Mouse (Mus musculus) MEL (cell line): ENCODE data around the gene Cdh6. TPM values are rescaled to one million over a fixed set of nuclear protein-coding genes. Genes with fewer than 3 reads are reported as not detected.

Source experiments
- DNase-seq: peaks from one replicate; pipeline ENCODE4 v3.0.0; 2011; ENCODE audit warnings: low read depth, low spot score
- H3K27ac ChIP-seq: 2 replicates; pipeline ENCODE4 v1.5.1; 2012; ENCODE audit warnings: low read depth, mild to moderate bottlenecking, control low read depth, low read length, moderate library complexity; ENCODE audit not compliant: control insufficient read depth
- H3K27me3 ChIP-seq, 2 experiments: fragments of 150-350 bp in 1 of 2; sonication (generic) in 1 of 2; 2 replicates each; pipeline ENCODE4 v1.6.1; 2012; ENCODE audit warnings: low read length in 2 of 2, mild to moderate bottlenecking in 2 of 2, improper control_type of control experiment in 1 of 2, moderate library complexity in 1 of 2; ENCODE audit not compliant: insufficient read depth in 2 of 2, control insufficient read depth in 1 of 2
- H3K36me3 ChIP-seq, 2 experiments: 2 replicates each; pipeline ENCODE4 v1.6.1; 2012 to 2014; ENCODE audit warnings: low read length in 2 of 2, improper control_type of control experiment in 1 of 2, inconsistent platforms in 1 of 2, mild to moderate bottlenecking in 1 of 2; ENCODE audit not compliant: insufficient read depth in 2 of 2, control insufficient read depth in 1 of 2
- H3K4me1 ChIP-seq, 2 experiments: fragments of 150-350 bp in 1 of 2; sonication (generic) in 1 of 2; 2 replicates each; pipeline ENCODE4 v1.6.1; 2012; ENCODE audit warnings: low read length in 2 of 2, improper control_type of control experiment in 1 of 2, mild to moderate bottlenecking in 1 of 2; ENCODE audit not compliant: insufficient read depth in 2 of 2, control insufficient read depth in 1 of 2
- H3K4me3 ChIP-seq, 2 experiments: fragments of 150-350 bp in 1 of 2; sonication (generic) in 1 of 2; 2 replicates each; pipeline ENCODE4 v1.5.1; 2012; ENCODE audit warnings: low read depth in 2 of 2, low read length in 2 of 2, mild to moderate bottlenecking in 2 of 2, moderate library complexity in 2 of 2, control low read depth in 1 of 2, improper control_type of control experiment in 1 of 2; ENCODE audit not compliant: control insufficient read depth in 1 of 2, insufficient read depth in 1 of 2
- H3K79me2 ChIP-seq: 2 replicates; pipeline ENCODE4 v1.6.1; 2012; ENCODE audit warnings: mild to moderate bottlenecking, low read length, moderate library complexity; ENCODE audit not compliant: control insufficient read depth, poor library complexity, insufficient read depth
- H3K9ac ChIP-seq: 2 replicates; pipeline ENCODE4 v1.6.1; 2012; ENCODE audit warnings: low read depth, mild to moderate bottlenecking, control low read depth, low read length, moderate library complexity; ENCODE audit not compliant: control insufficient read depth, poor library complexity, severe bottlenecking
- H3K9me3 ChIP-seq: fragments of 150-350 bp; sonication (generic); replicated peaks from 2 replicates; pipeline ENCODE4 v1.6.1; 2012; ENCODE audit warnings: mild to moderate bottlenecking, low read length, improper control_type of control experiment, moderate library complexity; ENCODE audit not compliant: insufficient read depth
- CHD1 ChIP-seq: IDR thresholded peaks from 2 replicates; pipeline ENCODE4 v1.6.1; 2012; ENCODE audit warnings: low read depth, mild to moderate bottlenecking, inconsistent platforms, low read length, improper control_type of control experiment
- CHD2 ChIP-seq: IDR thresholded peaks from 2 replicates; pipeline ENCODE4 v1.6.1; 2011; ENCODE audit warnings: low read length, improper control_type of control experiment
- EP300 ChIP-seq, 2 experiments: IDR thresholded peaks; 2 replicates each; pipeline ENCODE4 v1.6.1; 2011; ENCODE audit warnings: improper control_type of control experiment in 2 of 2, low read length in 2 of 2, low read depth in 1 of 2, mild to moderate bottlenecking in 1 of 2
- HCFC1 ChIP-seq: IDR thresholded peaks from 2 replicates; pipeline ENCODE4 v1.6.1; 2012; ENCODE audit warnings: low read depth, mild to moderate bottlenecking, inconsistent platforms, low read length, improper control_type of control experiment, moderate library complexity
- KAT2A ChIP-seq: conservative IDR thresholded peaks from 2 replicates; pipeline ENCODE4 v1.6.1; 2012; ENCODE audit warnings: low read depth, low read length, improper control_type of control experiment, inconsistent platforms
- MAX ChIP-seq: IDR thresholded peaks from 2 replicates; pipeline ENCODE4 v1.6.1; 2011; ENCODE audit warnings: low read length, improper control_type of control experiment
- MEF2A ChIP-seq: IDR thresholded peaks from 2 replicates; pipeline ENCODE4 v1.6.1; 2014; ENCODE audit warnings: low read depth, mild to moderate bottlenecking, inconsistent platforms, low read length, improper control_type of control experiment; ENCODE audit not compliant: poor library complexity, insufficient replicate concordance, severe bottlenecking; ENCODE audit errors: extremely low read depth
- MXI1 ChIP-seq: IDR thresholded peaks from 2 replicates; pipeline ENCODE4 v1.6.1; 2011; ENCODE audit warnings: mild to moderate bottlenecking, low read depth, low read length, improper control_type of control experiment
- MYB ChIP-seq: IDR thresholded peaks from 2 replicates; pipeline ENCODE4 v1.6.1; 2011; ENCODE audit warnings: mild to moderate bottlenecking, low read depth, low read length, improper control_type of control experiment
- MYC ChIP-seq: IDR thresholded peaks from 2 replicates; pipeline ENCODE4 v1.6.1; 2011; ENCODE audit warnings: low read depth, mild to moderate bottlenecking, low read length, improper control_type of control experiment, moderate library complexity
- NRF1 ChIP-seq: IDR thresholded peaks from 2 replicates; pipeline ENCODE4 v1.6.1; 2014; ENCODE audit warnings: low read depth, mild to moderate bottlenecking, inconsistent platforms, low read length, improper control_type of control experiment, moderate library complexity; ENCODE audit not compliant: poor library complexity, insufficient read depth, severe bottlenecking
- POLR2A ChIP-seq, 2 experiments: IDR thresholded peaks; 2 replicates each; pipeline ENCODE4 v1.6.1; 2011 to 2012; ENCODE audit warnings: low read length in 2 of 2, mild to moderate bottlenecking in 2 of 2, control low read depth in 1 of 2, improper control_type of control experiment in 1 of 2, low read depth in 1 of 2, moderate library complexity in 1 of 2; ENCODE audit not compliant: control insufficient read depth in 1 of 2, insufficient read depth in 1 of 2, poor library complexity in 1 of 2
- POLR2AphosphoS2 ChIP-seq: IDR thresholded peaks from 2 replicates; pipeline ENCODE4 v1.6.1; 2011; ENCODE audit warnings: low read length, improper control_type of control experiment
- POLR2AphosphoS5 ChIP-seq: IDR thresholded peaks from 2 replicates; pipeline ENCODE4 v1.6.1; 2012; ENCODE audit warnings: low read depth, borderline replicate concordance, mild to moderate bottlenecking, inconsistent platforms, low read length, moderate library complexity, mixed read lengths
- TBP ChIP-seq: IDR thresholded peaks from 2 replicates; pipeline ENCODE4 v1.8.0; 2011; ENCODE audit warnings: low read depth, low read length, improper control_type of control experiment
- UBTF ChIP-seq: IDR thresholded peaks from 2 replicates; pipeline ENCODE4 v1.6.1; 2012; ENCODE audit warnings: low read depth, mild to moderate bottlenecking, inconsistent platforms, low read length, improper control_type of control experiment, moderate library complexity, borderline replicate concordance; ENCODE audit not compliant: insufficient read depth
- USF1 ChIP-seq: IDR thresholded peaks from 2 replicates; pipeline ENCODE4 v1.6.1; 2014; ENCODE audit warnings: low read depth, mild to moderate bottlenecking, inconsistent platforms, low read length, improper control_type of control experiment, moderate library complexity
- ZC3H11A ChIP-seq: IDR thresholded peaks from 2 replicates; pipeline ENCODE4 v1.6.1; 2012; ENCODE audit warnings: low read depth, mild to moderate bottlenecking, inconsistent platforms, low read length, improper control_type of control experiment
- ZKSCAN1 ChIP-seq: IDR thresholded peaks from 2 replicates; pipeline ENCODE4 v1.6.1; 2012; ENCODE audit warnings: low read depth, mild to moderate bottlenecking, inconsistent platforms, low read length, improper control_type of control experiment, moderate library complexity
- polyA plus RNA-seq, 2 experiments: library from polyadenylated mRNA; stranded (reverse) in 1 of 2; unstranded in 1 of 2; fragments of >175 nt in 1 of 2; fragments of >200 nt in 1 of 2; gene quantifications; 2 replicates each; pipeline versions ENCODE4 v1.2.1 to v1.2.4; 2012; ENCODE audit warnings: low replicate concordance in 2 of 2, low read depth in 1 of 2; ENCODE audit not compliant: insufficient read length in 2 of 2, insufficient read depth in 1 of 2, missing spikeins in 1 of 2
- total RNA-seq: library from RNA; depleted of rRNA; stranded (reverse); fragments of 300-350 nt; gene quantifications from 2 replicates; pipeline ENCODE4 v1.2.3, GENCODE M21; 2012

Gene Cdh6
- total and polyA plus RNA-seq, 3 experiments, result not detected

GRCm38 (mm10) chr15:13067429-13068212 lies 105.9 kb downstream of the Cdh6 start:
- Histone ChIP-seq H3K27me3 (no peaks in the 10 kb centered on the region), H3K36me3 (no peaks in the 10 kb centered on the region), H3K4me1 (no peaks in the 10 kb centered on the region), H3K9ac (no peak overlapping the region), H3K4me3 (no peak overlapping the region)
- no peak for DNase-seq
- TF ChIP-seq NRF1 (no peak), POLR2AphosphoS2 (no peak), KAT2A (no peak), ZC3H11A (no peak), TBP (no peak), USF1 (no peak), POLR2AphosphoS5 (no peak), ZKSCAN1 (no peak), EP300 (IDR thresholded peaks at IDR 0.05; ENCODE audit: low read depth in 1 of 2, low read length in 2 of 2) (no peak), MEF2A (no peak), HCFC1 (no peak), POLR2A (IDR thresholded peaks at IDR 0.05; ENCODE audit: control insufficient read depth in 1 of 2, insufficient read depth in 1 of 2, low read depth in 1 of 2, low read length in 2 of 2, poor library complexity in 1 of 2) (no peak), MXI1 (no peak), CHD1 (no peak)
- TF ChIP-seq, all 39 proteins: peak for 0
- H3K9me3 ChIP-seq, result no peaks in the 10 kb centered on the region
- no peak overlapping the region for H3K27ac ChIP-seq
- no peaks in the 10 kb centered on the region for H3K79me2 ChIP-seq

GRCm38 (mm10) chr15:13066765-13067164 lies 106.7 kb downstream of the Cdh6 start:
- no peaks in the 10 kb centered on the region for H3K27me3 ChIP-seq
- no peaks in the 10 kb centered on the region for H3K79me2 ChIP-seq
- no peaks in the 10 kb centered on the region for H3K4me1 ChIP-seq
- TF ChIP-seq CHD2, result no peak
- TF ChIP-seq UBTF, result no peak
- no peak for TF ChIP-seq MAX
- TF ChIP-seq MXI1, result no peak
- TF ChIP-seq MYB, result no peak
- no peak for TF ChIP-seq POLR2AphosphoS2
- TF ChIP-seq EP300 (IDR thresholded peaks at IDR 0.05; ENCODE audit: low read depth in 1 of 2, low read length in 2 of 2), result no peak
- TF ChIP-seq ZKSCAN1, result no peak
- TF ChIP-seq TBP, result no peak
- TF ChIP-seq MYC, result no peak
- no peaks in the 10 kb centered on the region for H3K36me3 ChIP-seq
- no peak overlapping the region for H3K9ac ChIP-seq
- no peak overlapping the region for H3K4me3 ChIP-seq
- H3K27ac ChIP-seq, result no peak overlapping the region
- H3K9me3 ChIP-seq, result no peaks in the 10 kb centered on the region
- DNase-seq, result no peak
